Mouse (Mus musculus) midbrain, embryonic 16.5 days (tissue): ENCODE results near the gene Sgk2. TPM values are rescaled to one million over a fixed set of nuclear protein-coding genes. Genes with fewer than 3 reads are reported as not detected.

Experiments
- ATAC-seq: fragments of 200-750 bp; cut with Nextera tagmentation; 2 replicates; pipeline ENCODE4 v1.8.0; 2017; ENCODE audit warnings: moderate TSS enrichment
- H3K27ac ChIP-seq: fragments of 300-500 bp; sonication (generic); 2 replicates; pipeline ENCODE4 v1.5.1; 2014; ENCODE audit warnings: mild to moderate bottlenecking, low read length, mixed read lengths
- H3K27me3 ChIP-seq: fragments of 300-500 bp; sonication (generic); 2 replicates; pipeline ENCODE4 v1.6.1; 2014; ENCODE audit warnings: low read depth, low read length, mixed read lengths; ENCODE audit not compliant: control insufficient read depth, insufficient read depth
- H3K36me3 ChIP-seq: fragments of 300-500 bp; sonication (generic); 2 replicates; pipeline ENCODE4 v1.6.1; 2014; ENCODE audit warnings: mild to moderate bottlenecking, low read length, moderate library complexity, mixed read lengths; ENCODE audit not compliant: control insufficient read depth, insufficient read depth
- H3K4me1 ChIP-seq: fragments of 300-500 bp; sonication (generic); 2 replicates; pipeline ENCODE4 v1.6.1; 2014; ENCODE audit warnings: mild to moderate bottlenecking, low read length, mixed read lengths; ENCODE audit not compliant: control insufficient read depth, insufficient read depth
- H3K4me2 ChIP-seq: fragments of 300-500 bp; sonication (generic); 2 replicates; pipeline ENCODE4 v1.6.1; 2014; ENCODE audit warnings: mild to moderate bottlenecking, low read length, mixed read lengths
- H3K4me3 ChIP-seq: fragments of 300-500 bp; sonication (generic); 2 replicates; pipeline ENCODE4 v1.5.1; 2014; ENCODE audit warnings: low read depth, mild to moderate bottlenecking, low read length, moderate library complexity, mixed read lengths
- H3K9ac ChIP-seq: fragments of 300-500 bp; sonication (generic); 2 replicates; pipeline ENCODE4 v1.6.1; 2014; ENCODE audit warnings: low read depth, low read length, mixed read lengths
- H3K9me3 ChIP-seq: fragments of 300-500 bp; sonication (generic); replicated peaks from 2 replicates; pipeline ENCODE4 v1.6.1; 2014; ENCODE audit warnings: mild to moderate bottlenecking, low read length, mixed read lengths; ENCODE audit not compliant: control insufficient read depth, poor library complexity, severe bottlenecking
- WGBS: fragments of 180-500 bp; shearing (Covaris S2); extraction: QIAGEN DNeasy Blood & Tissue Kit; methylation state at CpG from one replicate; pipeline ENCODE4 v1.1.7; 2014; 5-methylcytosine and 5-hydroxymethylcytosine counted together
- polyA plus RNA-seq: library from polyadenylated mRNA; unstranded; fragments of >200 nt; fragmentation: Nextera tagmentation; extraction: Ambion mirVana; gene quantifications from 2 replicates; pipeline ENCODE4 v1.2.1, GENCODE M21; 2015

Gene Sgk2
- polyA plus RNA-seq: 0.17 TPM in 1 of 2 replicates, not detected in the other

DNA sequence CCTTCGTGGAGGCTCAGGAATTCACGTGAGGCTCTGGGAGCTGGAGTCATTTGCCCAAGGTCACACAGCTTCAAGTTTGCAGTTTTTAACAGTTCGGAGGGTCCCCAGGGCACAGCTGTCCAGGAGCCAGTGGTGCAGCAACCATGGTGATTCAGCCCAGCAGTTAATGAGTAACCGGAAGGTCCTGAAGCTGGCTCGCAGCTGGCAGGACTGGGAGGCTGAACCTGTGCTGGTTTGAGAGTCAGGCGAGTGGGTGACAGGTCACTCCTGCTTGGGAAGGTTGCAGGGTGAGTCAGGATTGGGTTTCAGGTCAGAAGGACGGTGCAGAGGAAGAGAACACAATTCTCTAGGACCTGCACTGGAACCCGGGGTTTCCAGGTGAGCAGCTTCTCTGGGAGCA is at the start of gene Sgk2:
TSS of gene Sgk2 (plus strand) at position 113 of the 400 bp plus-strand sequence.
- Histone ChIP-seq H3K4me2 (no peak within 1 kb of the TSS), H3K4me1 (no peaks in the 10 kb centered on the region), H3K27me3 (no peaks in the 10 kb centered on the region; the same call in none of the 2 replicates), H3K4me3 (no peak within 1 kb of the TSS), H3K36me3 (no peaks in the 10 kb centered on the region), H3K9ac (no peak within 1 kb of the TSS), H3K9me3 (no peaks in the 10 kb centered on the region), H3K27ac (no peak within 1 kb of the TSS)
- WGBS: 73% methylated on average over 8 of the region's 8 CpGs
- ATAC-seq: no peak

DNA sequence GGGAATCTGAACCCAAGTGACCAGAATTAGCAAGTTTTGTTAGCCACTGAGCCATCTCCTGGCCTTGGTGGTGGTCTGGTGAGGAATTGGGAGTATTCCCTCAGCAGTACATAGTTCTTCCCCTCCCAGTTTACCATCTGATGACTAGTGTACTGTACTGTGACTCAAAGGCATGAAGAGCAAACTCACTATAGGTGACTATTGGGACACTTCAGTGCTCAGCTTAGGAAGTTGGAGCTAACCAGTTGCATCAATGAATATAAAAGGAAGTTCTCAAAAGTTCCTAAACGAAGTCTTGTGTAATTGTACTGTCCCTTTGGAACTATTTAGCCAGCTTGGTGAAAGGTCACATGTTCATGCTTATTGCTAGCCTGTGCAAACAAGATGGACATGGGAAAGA is 47.6 kb upstream of the Sgk2 start:
- no peak overlapping the region for H3K4me3 ChIP-seq
- H3K4me2 ChIP-seq: no peak overlapping the region
- peaks cover 23% of the 10 kb centered on the region for H3K36me3 ChIP-seq
- H3K4me1 ChIP-seq: peaks cover 6% of the 10 kb centered on the region; the same call in 1 of the 2 replicates
- 76% methylated on average over 1 of the region's 1 CpGs for WGBS
- H3K27ac ChIP-seq: no peak overlapping the region
- H3K9me3 ChIP-seq: no peaks in the 10 kb centered on the region
- no peak for ATAC-seq
- H3K27me3 ChIP-seq: no peaks in the 10 kb centered on the region; the same call in 1 of the 2 replicates
- H3K9ac ChIP-seq: no peak overlapping the region

- peak within 1 kb of the TSS; percentile 55 for H3K4me3 ChIP-seq
- peaks cover 9% of the 10 kb centered on the region for H3K36me3 ChIP-seq
- H3K4me1 ChIP-seq: peaks cover 6% of the 10 kb centered on the region; the same call in 1 of the 2 replicates
- WGBS: under 1% methylated on average over 39 of the region's 40 CpGs
- H3K4me2 ChIP-seq: peak within 1 kb of the TSS; percentile 89
- H3K27ac ChIP-seq: peak within 1 kb of the TSS; percentile 75
- no peaks in the 10 kb centered on the region; the same call in 1 of the 2 replicates for H3K27me3 ChIP-seq
- H3K9ac ChIP-seq: peak within 1 kb of the TSS; percentile 69
- peak; percentile 90 for ATAC-seq
- no peaks in the 10 kb centered on the region for H3K9me3 ChIP-seq
Observed at GRCm38 (mm10) chr2:162943148-162943846, 43.8 kb upstream of the Sgk2 start, which contains the start of gene L3mbtl1. L3mbtl1 (plus strand) TSS chr2:162943472.

GRCm38 (mm10) chr2:162943931-162944330 is 43.2 kb upstream of the Sgk2 start:
- H3K9ac ChIP-seq: peak overlapping the region; percentile 69

GRCm38 (mm10) chr2:162946964-162947363 is 40.2 kb upstream of the Sgk2 start:
- Histone ChIP-seq H3K27me3 (no peaks in the 10 kb centered on the region), H3K9me3 (no peaks in the 10 kb centered on the region), H3K4me1 (peaks cover 6% of the 10 kb centered on the region; the same call in 1 of the 2 replicates), H3K4me2 (no peak overlapping the region), H3K9ac (no peak overlapping the region), H3K36me3 (no peaks in the 10 kb centered on the region), H3K4me3 (no peak overlapping the region), H3K27ac (no peak overlapping the region)
- 91% methylated on average over 5 of the region's 5 CpGs for WGBS
- no peak for ATAC-seq

More at GRCm38 (mm10) chr2:162943931-162944330, 43.2 kb upstream of the Sgk2 start:
- H3K4me2 ChIP-seq: peak overlapping the region; percentile 89
- WGBS: 8% methylated on average over 11 of the region's 11 CpGs
- ATAC-seq: peak; percentile 25; the same call in 1 of the 2 replicates
- H3K27me3 ChIP-seq: no peaks in the 10 kb centered on the region; the same call in 1 of the 2 replicates
- H3K9me3 ChIP-seq: no peaks in the 10 kb centered on the region
- peak overlapping the region; percentile 55 for H3K4me3 ChIP-seq
- peaks cover 6% of the 10 kb centered on the region for H3K36me3 ChIP-seq
- peaks cover 6% of the 10 kb centered on the region; the same call in 1 of the 2 replicates for H3K4me1 ChIP-seq
- peak overlapping the region; percentile 75; the same call in 1 of the 2 replicates for H3K27ac ChIP-seq

- H3K4me2 ChIP-seq: peak overlapping the region; percentile 42
- WGBS: 34% methylated on average over 15 of the region's 15 CpGs
Observed at GRCm38 (mm10) chr2:162947736-162948135, 39.4 kb upstream of the Sgk2 start.

DNA sequence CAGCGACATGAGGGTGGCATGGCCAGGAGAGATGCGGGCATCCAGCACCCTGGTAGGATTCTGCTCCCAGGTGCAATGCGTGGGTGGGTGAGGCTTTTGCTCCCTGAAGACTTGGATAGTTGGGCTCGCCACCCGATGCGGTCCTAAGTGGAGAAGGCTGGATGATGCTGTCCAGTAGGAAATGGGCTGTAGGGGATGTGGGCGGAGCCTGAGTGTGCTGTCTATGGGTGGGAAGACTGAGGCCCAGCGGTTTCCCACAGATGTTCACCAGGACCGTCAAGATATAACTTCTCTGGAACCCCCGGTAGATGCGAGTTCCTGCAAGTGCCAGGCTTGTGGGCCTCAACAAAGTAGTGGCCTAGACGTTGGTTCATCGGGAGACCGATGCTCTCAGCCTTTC is 38.9 kb upstream of the Sgk2 start:
- no peak overlapping the region for H3K27ac ChIP-seq
- no peaks in the 10 kb centered on the region for H3K9me3 ChIP-seq
- no peaks in the 10 kb centered on the region for H3K27me3 ChIP-seq
- H3K4me3 ChIP-seq: peak overlapping the region; percentile 9; the same call in 1 of the 2 replicates
- WGBS: 61% methylated on average over 14 of the region's 14 CpGs
- H3K36me3 ChIP-seq: no peaks in the 10 kb centered on the region
- no peak overlapping the region for H3K9ac ChIP-seq
- H3K4me1 ChIP-seq: no peaks in the 10 kb centered on the region
- H3K4me2 ChIP-seq: peak overlapping the region; percentile 42
- no peak for ATAC-seq

More at GRCm38 (mm10) chr2:162947736-162948135, 39.4 kb upstream of the Sgk2 start:
- H3K9me3 ChIP-seq: no peaks in the 10 kb centered on the region
- no peaks in the 10 kb centered on the region for H3K36me3 ChIP-seq
- no peak overlapping the region for H3K9ac ChIP-seq
- 0 out of 2 replicates have a peak, but pooled peaks cover 2% of the 10 kb centered on the region for H3K4me1 ChIP-seq
- H3K27ac ChIP-seq: no peak overlapping the region
- peak overlapping the region; percentile 9 for H3K4me3 ChIP-seq
- H3K27me3 ChIP-seq: no peaks in the 10 kb centered on the region
- no peak for ATAC-seq

DNA sequence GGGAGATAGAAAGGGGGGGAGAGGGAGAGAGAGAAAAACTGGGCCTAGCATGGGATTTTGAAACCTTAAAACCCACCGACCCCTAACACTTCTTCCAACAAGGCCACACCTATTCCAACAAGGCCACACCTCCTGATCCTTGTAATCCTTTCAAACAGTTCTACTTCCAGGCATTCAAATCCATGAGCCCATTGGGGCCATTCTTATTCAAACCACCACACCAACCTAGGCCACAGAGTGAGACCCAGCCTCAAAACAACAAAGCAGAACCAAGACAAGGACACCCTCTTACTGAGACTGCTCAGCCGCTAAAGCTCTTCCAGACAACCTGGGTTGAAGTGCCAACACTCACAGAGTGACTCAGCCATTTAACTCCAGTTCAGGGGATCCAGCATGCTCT is 36.4 kb upstream of the Sgk2 start:
- Histone ChIP-seq H3K4me1 (no peaks in the 10 kb centered on the region), H3K4me2 (no peak overlapping the region), H3K4me3 (no peak overlapping the region), H3K9ac (no peak overlapping the region), H3K9me3 (no peaks in the 10 kb centered on the region), H3K27me3 (no peaks in the 10 kb centered on the region), H3K27ac (no peak overlapping the region), H3K36me3 (no peaks in the 10 kb centered on the region)
- WGBS: 90% methylated on average over 2 of the region's 2 CpGs
- ATAC-seq: no peak

- H3K27ac ChIP-seq: no peak overlapping the region
Observed at GRCm38 (mm10) chr2:162956843-162957242, 30.3 kb upstream of the Sgk2 start.

More at GRCm38 (mm10) chr2:162956843-162957242, 30.3 kb upstream of the Sgk2 start:
- Histone ChIP-seq H3K4me2 (no peak overlapping the region), H3K4me1 (no peaks in the 10 kb centered on the region), H3K27me3 (no peaks in the 10 kb centered on the region), H3K4me3 (no peak overlapping the region), H3K36me3 (no peaks in the 10 kb centered on the region), H3K9ac (no peak overlapping the region), H3K9me3 (no peaks in the 10 kb centered on the region)
- 99% methylated on average over 2 of the region's 2 CpGs for WGBS
- no peak for ATAC-seq
